Mouse (Mus musculus): ENCODE measurements around the gene Cdh4. TPM values are rescaled to one million over a fixed set of nuclear protein-coding genes. Genes with fewer than 3 reads are reported as not detected.
A peak's percentile ranks its signal among the peaks of the same experiment; 100 is the strongest.

Cdh4 gene
- polyA plus RNA-seq, 1 experiment from 2014 or later = 42.8 TPM

DNA sequence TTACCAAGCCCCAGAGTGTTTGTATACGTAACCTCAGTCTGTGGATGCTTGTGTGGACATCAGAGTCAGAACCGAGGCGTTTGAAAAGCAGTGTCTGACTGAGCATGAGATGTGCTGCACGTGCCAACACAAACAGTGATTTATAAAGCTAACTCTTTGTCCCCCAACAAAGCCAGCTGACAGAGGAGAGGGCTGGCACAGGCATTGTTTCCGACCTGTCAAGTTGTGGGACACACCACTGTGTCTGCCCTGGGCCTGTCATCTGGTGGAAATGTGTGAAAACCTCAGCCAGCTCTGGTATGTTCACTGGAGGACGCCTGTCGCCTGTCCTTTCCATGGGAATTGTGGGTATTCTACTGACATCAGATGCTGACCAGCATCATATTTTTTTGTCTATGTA lies 248.3 kb downstream of the Cdh4 start:
- H3K4me1 ChIP-seq (ENCODE audit: control insufficient read depth, insufficient read depth, low read length) = peaks cover 33% of the 10 kb centered on the region
- DNase-seq = no peak
- H3K9ac ChIP-seq (replicated peaks; ENCODE audit: low read length) = no peak overlapping the region; the same call in 1 of the 2 replicates
- no peaks in the 10 kb centered on the region for H3K27me3 ChIP-seq (ENCODE audit: control insufficient read depth, insufficient read depth, low read length)
- WGBS = 26% methylated on average over 7 of the region's 7 CpGs
- no peaks in the 10 kb centered on the region for H3K36me3 ChIP-seq (ENCODE audit: control insufficient read depth, insufficient read depth, low read length)
- H3K9me3 ChIP-seq (ENCODE audit: control insufficient read depth, low read length) = no peaks in the 10 kb centered on the region
- no peak overlapping the region for H3K4me2 ChIP-seq (ENCODE audit: low read length)
- H3K4me3 ChIP-seq (replicated peaks; ENCODE audit: low read depth, low read length) = no peak overlapping the region
- no peak for ATAC-seq (ENCODE audit: low FRiP score, low TSS enrichment)
- no peak overlapping the region for H3K27ac ChIP-seq (replicated peaks; ENCODE audit: low read depth, low read length)

DNA sequence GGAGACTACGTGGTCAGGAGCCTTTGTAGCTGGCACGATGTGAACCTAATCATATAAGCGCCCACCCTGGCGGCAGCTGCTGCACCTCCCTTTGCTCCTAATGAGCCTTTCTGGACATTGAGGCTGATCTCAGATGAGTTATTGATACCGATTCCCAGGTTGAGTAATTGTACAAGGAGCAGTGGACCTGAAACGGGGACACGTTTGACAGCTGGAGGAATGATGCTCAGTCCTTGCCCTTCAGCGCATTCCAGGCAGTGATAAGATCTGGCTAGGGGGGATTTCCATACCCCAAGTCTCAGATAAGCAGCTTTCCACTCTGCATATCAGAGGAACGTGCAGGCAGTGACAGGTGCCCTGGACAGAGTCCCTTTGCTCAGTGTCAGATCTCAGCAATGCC lies 252.7 kb downstream of the Cdh4 start:
- no peaks in the 10 kb centered on the region for H3K9me3 ChIP-seq (ENCODE audit: control insufficient read depth, low read length)
- peaks cover 27% of the 10 kb centered on the region for H3K4me1 ChIP-seq (ENCODE audit: control insufficient read depth, insufficient read depth, low read length)
- no peak for DNase-seq
- H3K36me3 ChIP-seq (ENCODE audit: control insufficient read depth, insufficient read depth, low read length) = no peaks in the 10 kb centered on the region
- no peak overlapping the region for H3K9ac ChIP-seq (replicated peaks; ENCODE audit: low read length)
- peak overlapping the region; percentile 52; the same call in 1 of the 2 replicates for H3K27ac ChIP-seq (replicated peaks; ENCODE audit: low read depth, low read length)
- no peak overlapping the region for H3K4me2 ChIP-seq (ENCODE audit: low read length)
- H3K27me3 ChIP-seq (ENCODE audit: control insufficient read depth, insufficient read depth, low read length) = no peaks in the 10 kb centered on the region
- H3K4me3 ChIP-seq (replicated peaks; ENCODE audit: low read depth, low read length) = no peak overlapping the region
- ATAC-seq (ENCODE audit: low FRiP score, low TSS enrichment) = no peak; the same call in 1 of the 2 replicates
- WGBS = 46% methylated on average over 9 of the region's 9 CpGs

- WGBS = 77% methylated on average over 8 of the region's 8 CpGs
- Histone ChIP-seq H3K27ac (replicated peaks; ENCODE audit: low read depth, low read length) (no peak overlapping the region), H3K4me3 (replicated peaks; ENCODE audit: low read depth, low read length) (no peak overlapping the region), H3K9ac (replicated peaks; ENCODE audit: low read length) (no peak overlapping the region), H3K36me3 (ENCODE audit: control insufficient read depth, insufficient read depth, low read length) (no peaks in the 10 kb centered on the region), H3K9me3 (ENCODE audit: control insufficient read depth, low read length) (no peaks in the 10 kb centered on the region), H3K4me2 (ENCODE audit: low read length) (no peak overlapping the region), H3K27me3 (ENCODE audit: control insufficient read depth, insufficient read depth, low read length) (no peaks in the 10 kb centered on the region), H3K4me1 (ENCODE audit: control insufficient read depth, insufficient read depth, low read length) (peaks cover 26% of the 10 kb centered on the region)
- ATAC-seq (ENCODE audit: low FRiP score, low TSS enrichment) (no peak), DNase-seq (peak; percentile 48)
Observed at GRCm38 (mm10) chr2:179697601-179698000, 255.4 kb downstream of the Cdh4 start.

- DNase-seq (no peak), ATAC-seq (ENCODE audit: low FRiP score, low TSS enrichment) (no peak)
- Histone ChIP-seq H3K4me1 (ENCODE audit: control insufficient read depth, insufficient read depth, low read length) (peaks cover 26% of the 10 kb centered on the region), H3K9ac (replicated peaks; ENCODE audit: low read length) (no peak overlapping the region), H3K27ac (replicated peaks; ENCODE audit: low read depth, low read length) (no peak overlapping the region), H3K36me3 (ENCODE audit: control insufficient read depth, insufficient read depth, low read length) (no peaks in the 10 kb centered on the region), H3K9me3 (ENCODE audit: control insufficient read depth, low read length) (no peaks in the 10 kb centered on the region), H3K4me2 (ENCODE audit: low read length) (no peak overlapping the region), H3K27me3 (ENCODE audit: control insufficient read depth, insufficient read depth, low read length) (no peaks in the 10 kb centered on the region), H3K4me3 (replicated peaks; ENCODE audit: low read depth, low read length) (no peak overlapping the region)
- WGBS = 43% methylated on average over 12 of the region's 12 CpGs
Observed at GRCm38 (mm10) chr2:179698196-179698985, 256.2 kb downstream of the Cdh4 start.

- no peak overlapping the region for H3K27ac ChIP-seq (replicated peaks; ENCODE audit: low read depth, low read length)
- no peaks in the 10 kb centered on the region for H3K9me3 ChIP-seq (ENCODE audit: control insufficient read depth, low read length)
- ATAC-seq (ENCODE audit: low FRiP score, low TSS enrichment) = no peak
- 90% methylated on average over 11 of the region's 11 CpGs for WGBS
- no peak overlapping the region for H3K4me2 ChIP-seq (ENCODE audit: low read length)
- H3K27me3 ChIP-seq (ENCODE audit: control insufficient read depth, insufficient read depth, low read length) = no peaks in the 10 kb centered on the region
- H3K4me1 ChIP-seq (ENCODE audit: control insufficient read depth, insufficient read depth, low read length) = peaks cover 7% of the 10 kb centered on the region; the same call in 1 of the 2 replicates
- no peak overlapping the region for H3K4me3 ChIP-seq (replicated peaks; ENCODE audit: low read depth, low read length)
- H3K9ac ChIP-seq (replicated peaks; ENCODE audit: low read length) = no peak overlapping the region
- no peak for DNase-seq
- no peaks in the 10 kb centered on the region for H3K36me3 ChIP-seq (ENCODE audit: control insufficient read depth, insufficient read depth, low read length)
Observed at GRCm38 (mm10) chr2:179705043-179705442, 262.8 kb downstream of the Cdh4 start.

DNA sequence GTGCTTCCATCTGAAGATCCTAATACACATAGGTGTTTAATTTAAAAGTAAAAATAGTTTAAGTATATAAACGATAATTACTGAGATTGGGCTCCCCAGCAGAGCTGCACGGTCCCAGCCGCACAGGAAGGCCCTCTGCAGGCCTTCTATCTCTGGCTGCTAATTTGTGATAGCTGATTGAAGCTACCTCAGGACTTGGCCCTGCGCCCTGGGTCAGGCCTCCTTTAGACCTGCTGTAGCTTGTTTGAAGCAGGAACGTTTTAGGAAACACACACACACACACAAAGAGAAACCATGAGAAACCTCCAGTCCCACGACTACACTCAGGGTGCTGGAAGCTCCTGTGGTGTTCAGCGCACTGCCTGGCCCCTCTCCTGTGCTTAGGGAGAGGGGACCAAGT lies 263.2 kb downstream of the Cdh4 start:
- WGBS = 84% methylated on average over 7 of the region's 7 CpGs
- ATAC-seq (ENCODE audit: low FRiP score, low TSS enrichment) = no peak
- no peaks in the 10 kb centered on the region for H3K9me3 ChIP-seq (ENCODE audit: control insufficient read depth, low read length)
- peaks cover 11% of the 10 kb centered on the region; the same call in 1 of the 2 replicates for H3K4me1 ChIP-seq (ENCODE audit: control insufficient read depth, insufficient read depth, low read length)
- no peaks in the 10 kb centered on the region for H3K36me3 ChIP-seq (ENCODE audit: control insufficient read depth, insufficient read depth, low read length)
- H3K27me3 ChIP-seq (ENCODE audit: control insufficient read depth, insufficient read depth, low read length) = no peaks in the 10 kb centered on the region
- DNase-seq = no peak
- H3K27ac ChIP-seq (replicated peaks; ENCODE audit: low read depth, low read length) = no peak overlapping the region
- H3K9ac ChIP-seq (replicated peaks; ENCODE audit: low read length) = no peak overlapping the region
- H3K4me3 ChIP-seq (replicated peaks; ENCODE audit: low read depth, low read length) = no peak overlapping the region
- no peak overlapping the region for H3K4me2 ChIP-seq (ENCODE audit: low read length)

GRCm38 (mm10) chr2:179706616-179707015 lies 264.4 kb downstream of the Cdh4 start:
- H3K4me2 ChIP-seq (ENCODE audit: low read length) = no peak overlapping the region
- H3K36me3 ChIP-seq (ENCODE audit: control insufficient read depth, insufficient read depth, low read length) = no peaks in the 10 kb centered on the region
- H3K9ac ChIP-seq (replicated peaks; ENCODE audit: low read length) = no peak overlapping the region
- no peaks in the 10 kb centered on the region for H3K9me3 ChIP-seq (ENCODE audit: control insufficient read depth, low read length)
- no peak for DNase-seq
- 93% methylated on average over 3 of the region's 3 CpGs for WGBS
- no peaks in the 10 kb centered on the region for H3K27me3 ChIP-seq (ENCODE audit: control insufficient read depth, insufficient read depth, low read length)
- H3K4me1 ChIP-seq (ENCODE audit: control insufficient read depth, insufficient read depth, low read length) = peaks cover 8% of the 10 kb centered on the region
- H3K4me3 ChIP-seq (replicated peaks; ENCODE audit: low read depth, low read length) = no peak overlapping the region
- no peak overlapping the region for H3K27ac ChIP-seq (replicated peaks; ENCODE audit: low read depth, low read length)
- no peak for ATAC-seq (ENCODE audit: low FRiP score, low TSS enrichment)

DNA sequence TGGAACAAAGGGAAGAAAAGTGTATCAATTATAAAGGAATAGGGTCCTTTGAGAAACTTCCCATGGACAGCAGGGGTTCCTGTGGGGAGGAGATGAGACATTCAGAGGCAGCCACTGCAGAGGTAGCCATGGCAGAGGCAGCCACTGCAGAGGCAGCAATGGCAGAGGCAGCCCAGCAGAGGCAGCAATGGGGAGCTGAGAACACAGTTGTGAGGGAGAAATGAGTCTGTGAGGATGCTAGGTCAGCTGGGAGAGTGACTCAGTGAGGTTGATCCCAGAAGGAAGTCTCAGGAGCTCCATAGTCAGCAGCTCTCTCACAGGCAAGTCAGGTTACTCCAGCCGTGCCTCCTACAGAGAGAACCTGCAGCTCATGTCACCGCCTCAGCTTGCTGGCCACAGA lies 266.9 kb downstream of the Cdh4 start:
- no peaks in the 10 kb centered on the region for H3K36me3 ChIP-seq (ENCODE audit: control insufficient read depth, insufficient read depth, low read length)
- 93% methylated on average over 2 of the region's 2 CpGs for WGBS

GRCm38 (mm10) chr2:179712690-179713089 lies 270.5 kb downstream of the Cdh4 start:
- WGBS = 42% methylated on average over 7 of the region's 7 CpGs
- Histone ChIP-seq H3K4me3 (replicated peaks; ENCODE audit: low read depth, low read length) (no peak overlapping the region), H3K9ac (replicated peaks; ENCODE audit: low read length) (no peak overlapping the region), H3K9me3 (ENCODE audit: control insufficient read depth, low read length) (no peaks in the 10 kb centered on the region), H3K4me2 (ENCODE audit: low read length) (no peak overlapping the region), H3K4me1 (ENCODE audit: control insufficient read depth, insufficient read depth, low read length) (peaks cover 16% of the 10 kb centered on the region; the same call in 1 of the 2 replicates), H3K36me3 (ENCODE audit: control insufficient read depth, insufficient read depth, low read length) (no peaks in the 10 kb centered on the region), H3K27me3 (ENCODE audit: control insufficient read depth, insufficient read depth, low read length) (no peaks in the 10 kb centered on the region), H3K27ac (replicated peaks; ENCODE audit: low read depth, low read length) (peak overlapping the region; percentile 57; the same call in 1 of the 2 replicates)
- peak; percentile 60 for DNase-seq
- ATAC-seq (ENCODE audit: low FRiP score, low TSS enrichment) = peak; percentile 39; the same call in 1 of the 2 replicates

More for the DNA sequence above, 266.9 kb downstream of the Cdh4 start:
- DNase-seq (no peak), ATAC-seq (ENCODE audit: low FRiP score, low TSS enrichment) (no peak)
- H3K27me3 ChIP-seq (ENCODE audit: control insufficient read depth, insufficient read depth, low read length) = no peaks in the 10 kb centered on the region
- no peaks in the 10 kb centered on the region for H3K9me3 ChIP-seq (ENCODE audit: control insufficient read depth, low read length)
- H3K27ac ChIP-seq (replicated peaks; ENCODE audit: low read depth, low read length) = no peak overlapping the region
- H3K4me2 ChIP-seq (ENCODE audit: low read length) = no peak overlapping the region
- H3K4me1 ChIP-seq (ENCODE audit: control insufficient read depth, insufficient read depth, low read length) = peaks cover 16% of the 10 kb centered on the region; the same call in 1 of the 2 replicates
- no peak overlapping the region for H3K4me3 ChIP-seq (replicated peaks; ENCODE audit: low read depth, low read length)
- H3K9ac ChIP-seq (replicated peaks; ENCODE audit: low read length) = no peak overlapping the region

All from midbrain, embryonic 14.5 days (tissue).